Mouse (Mus musculus) heart, postnatal 36 days (tissue): ENCODE measurements around the gene Prmt1. TPM values are rescaled to one million over a fixed set of nuclear protein-coding genes. Genes with fewer than 3 reads are reported as not detected.

Experiments
- DNase-seq, 2 experiments: peaks; one replicate each; pipeline ENCODE4 v3.0.0; 2021 to 2022
- intact Hi-C: fragments of 180-260 bp; cut with DNase I; formaldehyde crosslinking; loops from one replicate; pipeline ENCODE4 v1.15.1; 2025
- microRNA-seq, 2 experiments: library from miRNA; unstranded; fragments of <30 nt; microRNA quantifications; one replicate each; pipeline ENCODE4 v1.2.0; 2021; ENCODE audit warnings: borderline number of aligned reads in 2 of 2
- total RNA-seq, 2 experiments: library from RNA; stranded (reverse); gene quantifications; 2 replicates each; pipeline ENCODE4 v1.2.3; 2021

Prmt1 gene
- total RNA-seq, 2 experiments from 2014 or later: 104 to 107 TPM

DNA sequence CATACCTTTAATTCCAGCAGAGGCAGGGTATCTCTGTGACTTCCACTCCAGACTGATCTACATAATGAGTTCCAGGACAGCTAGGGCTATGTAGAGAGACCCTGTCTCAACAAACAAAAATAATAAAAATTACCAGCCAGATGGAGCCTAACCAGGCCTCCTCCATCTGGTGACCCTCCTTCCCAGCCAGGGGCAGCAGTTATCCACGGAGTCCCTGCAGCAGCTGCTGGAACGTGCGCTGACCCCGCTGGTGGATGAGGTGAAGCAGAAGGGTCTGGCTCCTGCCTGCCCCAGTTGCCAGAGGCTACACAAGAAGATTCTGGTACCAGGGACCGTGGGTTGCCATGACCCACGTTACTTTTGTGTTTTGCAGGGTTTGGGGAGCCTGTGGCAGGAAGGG is 30.1 kb downstream of the Prmt1 start:
- intact Hi-C loops: loop anchor here (5.0 kb wide), 1 partner anchor 234 kb away; no protein-coding TSS in a partner anchor

GRCm38 (mm10) chr7:44955628-44956027 is 30.7 kb downstream of the Prmt1 start:
- intact Hi-C loops: loop anchor here (5.0 kb wide), 1 partner anchor 233 kb away; no protein-coding TSS in a partner anchor
- DNase-seq: no peak

More for the DNA sequence above, 30.1 kb downstream of the Prmt1 start:
- DNase-seq: no peak

- no peak for DNase-seq
- intact Hi-C loops: no loop called here
These were observed 32.1 kb downstream of the Prmt1 start for GRCm38 (mm10) chr7:44954091-44954885.

DNA sequence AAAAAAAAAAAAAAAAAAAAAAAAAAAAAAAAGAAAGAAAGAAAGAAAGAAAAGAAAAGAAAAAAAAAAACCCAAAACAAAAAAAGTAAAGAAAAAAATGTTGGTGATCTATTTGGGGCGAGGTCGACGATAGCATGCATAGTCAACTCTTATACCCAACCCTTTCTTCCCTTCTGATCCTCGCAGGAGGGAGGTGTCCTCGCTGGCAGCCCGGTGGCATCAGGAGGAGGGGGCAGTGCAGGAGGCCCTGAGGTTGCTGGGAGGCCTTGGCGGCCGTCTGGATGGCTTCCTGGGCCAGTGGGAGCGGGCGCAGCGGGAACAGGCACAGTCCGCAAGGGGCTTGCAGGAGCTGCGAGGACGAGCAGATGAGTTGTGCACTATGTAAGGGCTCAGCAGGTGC is 32.8 kb downstream of the Prmt1 start:
- DNase-seq: no peak
- intact Hi-C loops: no loop called here

DNA sequence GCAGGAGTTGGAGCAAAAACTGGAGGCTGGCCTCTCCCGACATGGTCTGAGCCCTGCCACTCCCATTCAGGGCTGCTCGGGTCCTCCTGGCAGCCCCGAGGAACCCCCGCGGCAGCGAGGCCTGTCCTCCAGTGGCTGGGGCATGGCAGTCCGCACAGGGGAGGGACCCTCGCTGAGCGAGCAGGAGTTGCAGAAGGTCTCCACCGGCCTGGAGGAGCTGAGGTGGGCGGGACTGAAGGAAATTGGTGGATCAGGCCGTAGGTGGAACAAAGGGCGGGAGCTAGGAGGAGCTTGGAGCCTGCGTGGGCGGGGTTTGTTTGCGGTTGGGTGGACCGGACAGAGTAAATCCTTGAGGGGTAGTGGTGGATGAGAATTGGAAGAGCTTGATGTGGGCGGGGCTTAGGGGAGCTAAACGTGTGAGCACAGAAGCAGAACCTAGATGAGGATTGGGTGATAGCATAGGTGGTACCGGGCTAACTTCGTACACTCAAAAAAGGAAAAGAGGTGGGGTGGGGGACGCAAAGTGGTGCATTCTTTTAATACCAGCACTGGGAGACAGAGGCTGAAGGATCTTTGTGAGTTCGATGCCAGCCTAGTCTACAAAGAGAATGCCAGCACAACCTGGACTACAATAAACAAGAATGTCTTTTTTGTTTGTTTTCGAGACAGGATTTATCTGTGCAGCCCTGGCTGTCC is 33.6 kb downstream of the Prmt1 start:
- intact Hi-C loops: loop anchor here (1.0 kb wide), 1 partner anchor 22 kb away; no protein-coding TSS in a partner anchor
- peak; percentile 90 for DNase-seq

GRCm38 (mm10) chr7:44951960-44952359 is 34.4 kb downstream of the Prmt1 start:
- intact Hi-C loops: loop anchor here (1.0 kb wide), 1 partner anchor 22 kb away; no protein-coding TSS in a partner anchor
- DNase-seq: peak; percentile 71

GRCm38 (mm10) chr7:44949922-44950321 is 36.4 kb downstream of the Prmt1 start:
- intact Hi-C loops: no loop called here
- DNase-seq: no peak

- DNase-seq: no peak
- intact Hi-C loops: no loop called here
These were observed 43.5 kb downstream of the Prmt1 start, which contains the start of gene Tsks for GRCm38 (mm10) chr7:44942904-44943303. Tsks (plus strand) TSS chr7:44943204.

DNA sequence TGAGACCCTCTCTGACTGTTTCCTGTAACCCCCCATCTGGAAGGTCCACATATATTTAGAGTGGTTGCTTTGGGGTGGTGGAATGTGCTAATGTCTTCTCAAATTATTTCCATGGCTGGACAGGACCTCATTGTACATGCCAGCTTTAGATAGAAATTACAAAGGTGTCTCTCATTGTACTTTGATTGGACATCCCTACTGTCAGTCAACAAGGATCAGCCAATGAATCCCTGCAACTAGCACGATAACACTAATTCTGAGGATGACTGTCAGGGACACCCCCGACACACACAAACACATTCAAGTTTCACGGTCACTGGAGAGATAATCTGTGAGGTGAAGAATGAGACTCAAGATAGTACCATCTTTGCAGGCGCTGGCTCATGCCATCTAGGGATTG is 47.7 kb downstream of the Prmt1 start:
- DNase-seq: no peak
- intact Hi-C loops: no loop called here

- peak; percentile 97 for DNase-seq
- intact Hi-C loops: loop anchor here (1.0 kb wide), 1 partner anchor 23 kb away; no protein-coding TSS in a partner anchor
These were observed 56.9 kb downstream of the Prmt1 start, which contains the start of gene Ap2a1 for GRCm38 (mm10) chr7:44929204-44930151. Ap2a1 (minus strand) TSS chr7:44929496.

GRCm38 (mm10) chr7:44928570-44928969 is 57.8 kb downstream of the Prmt1 start:
- DNase-seq: no peak
- intact Hi-C loops: no loop called here

Small RNA genes within 50 kb of the gene (microRNA-seq; reads per million reads assigned to microRNA genes)
- 0 to 0.72 reads per million in 2 experiments for gene Mir7054

Other genes with a start within 250 kb of the Prmt1 start
- gene Vrk3, start 238.2 kb downstream of the Prmt1 start, total RNA-seq: 10 to 100 TPM; 25.3 to 26.7 TPM
- under 1 TPM; 0.06 to 0.14 TPM for gene Zfp473, start 235.5 kb downstream of the Prmt1 start, total RNA-seq
- 10 to 100 TPM; 21.9 to 28.9 TPM for gene Nup62, start 170.5 kb downstream of the Prmt1 start, total RNA-seq
- under 1 TPM; 0.89 TPM for gene Il4i1, start 170.2 kb downstream of the Prmt1 start, total RNA-seq
- 10 to 100 TPM; 54.3 to 62.0 TPM for gene Atf5, start 169.9 kb downstream of the Prmt1 start, total RNA-seq
- gene Akt1s1, start 137.6 kb downstream of the Prmt1 start, total RNA-seq: 10 to 100 TPM; 73.6 to 75.4 TPM
- gene Tbc1d17, start 137.5 kb downstream of the Prmt1 start, total RNA-seq: 10 to 100 TPM; 58.1 to 59.1 TPM
- gene Pnkp, start 129.4 kb downstream of the Prmt1 start, total RNA-seq: 10 to 100 TPM; 18.6 to 21.1 TPM
- gene Ptov1, start 116.8 kb downstream of the Prmt1 start, total RNA-seq: 100 to 1,000 TPM; 158 to 183 TPM
- 10 to 100 TPM; 76.9 to 81.1 TPM for gene Med25, start 93.9 kb downstream of the Prmt1 start, total RNA-seq
- gene Fuz, start 90.5 kb downstream of the Prmt1 start, total RNA-seq: 10 to 100 TPM; 16.9 to 17.5 TPM
- 10 to 100 TPM; 69.8 to 72.0 TPM for gene Ap2a1, start 57.1 kb downstream of the Prmt1 start, total RNA-seq
- not detected for gene Tsks, start 43.4 kb downstream of the Prmt1 start, total RNA-seq
- gene Cpt1c, start 11.7 kb downstream of the Prmt1 start, total RNA-seq: 1 to 10 TPM; 1.4 to 2.1 TPM
- 10 to 100 TPM; 27.3 to 31.7 TPM for gene Irf3, start 11.1 kb upstream of the Prmt1 start, total RNA-seq
- 10 to 100 TPM; 10.2 to 11.2 TPM for gene Bcl2l12, start 12.1 kb upstream of the Prmt1 start, total RNA-seq
- 10 to 100 TPM; 48.0 to 48.1 TPM for gene Scaf1, start 29.8 kb upstream of the Prmt1 start, total RNA-seq
- 10 to 100 TPM; 45.1 to 53.3 TPM for gene Rras, start 31.4 kb upstream of the Prmt1 start, total RNA-seq
- gene Prr12, start 66.3 kb upstream of the Prmt1 start, total RNA-seq: 10 to 100 TPM; 23.4 to 29.4 TPM
- gene Nosip, start 75.9 kb upstream of the Prmt1 start, total RNA-seq: 10 to 100 TPM; 30.3 to 32.1 TPM
- 1 to 10 TPM; 7.7 to 7.9 TPM for gene Prrg2, start 76.1 kb upstream of the Prmt1 start, total RNA-seq
- gene Rcn3, start 105.7 kb upstream of the Prmt1 start, total RNA-seq: 10 to 100 TPM; 26.4 to 28.1 TPM
- gene Fcgrt, start 117.3 kb upstream of the Prmt1 start, total RNA-seq: 10 to 100 TPM; 77.1 to 84.5 TPM
- gene Rps11, start 137.9 kb upstream of the Prmt1 start, total RNA-seq: 100 to 1,000 TPM; 567 to 587 TPM
- 100 to 1,000 TPM; 580 to 665 TPM for gene Rpl13a, start 142.2 kb upstream of the Prmt1 start, total RNA-seq
- gene Gm45713, start 149.7 kb upstream of the Prmt1 start, total RNA-seq: not detected
- gene Flt3l, start 149.9 kb upstream of the Prmt1 start, total RNA-seq: 10 to 100 TPM in 1 of 2 experiments, 1 to 10 TPM in 1; 7.0 to 16.1 TPM
- 10 to 100 TPM; 41.8 to 43.1 TPM for gene Pih1d1, start 167.7 kb upstream of the Prmt1 start, total RNA-seq
- 10 to 100 TPM; 20.6 to 22.8 TPM for gene Aldh16a1, start 168.0 kb upstream of the Prmt1 start, total RNA-seq
- gene Slc17a7, start 177.4 kb upstream of the Prmt1 start, total RNA-seq: 10 to 100 TPM; 19.7 to 21.0 TPM
- gene Gfy, start 193.0 kb upstream of the Prmt1 start, total RNA-seq: not detected
- not detected for gene Pth2, start 194.4 kb upstream of the Prmt1 start, total RNA-seq
- not detected for gene Ccdc155, start 218.3 kb upstream of the Prmt1 start, total RNA-seq
- gene Dkkl1, start 225.6 kb upstream of the Prmt1 start, total RNA-seq: not detected
- gene Tead2, start 229.2 kb upstream of the Prmt1 start, total RNA-seq: 10 to 100 TPM; 10.3 to 11.4 TPM